Mouse (Mus musculus) erythroblast, embryonic 14.5 days (primary cell): ENCODE measurements around the gene Yeats2.

Source experiments
- GATA1 ChIP-seq: IDR thresholded peaks from 2 replicates; pipeline ENCODE4 v1.6.1; 2012; ENCODE audit warnings: low read length, inconsistent platforms, mixed read lengths
- TAL1 ChIP-seq: IDR thresholded peaks from 3 replicates; pipeline ENCODE4 v1.6.1; 2012; ENCODE audit warnings: low read length, inconsistent platforms, mixed read lengths

GRCm38 (mm10) chr16:20179406-20180175, 38.7 kb downstream of the Yeats2 start:
- TF ChIP-seq GATA1 (no peak), TAL1 (no peak)
